Mouse (Mus musculus) neural tube, embryonic 11.5 days (tissue): ENCODE measurements around the gene Map3k11. TPM values are rescaled to one million over a fixed set of nuclear protein-coding genes. Genes with fewer than 3 reads are reported as not detected.

Experiments used
- ATAC-seq: fragments of 200-750 bp; cut with Nextera tagmentation; 2 replicates; pipeline ENCODE4 v1.8.0; 2017; ENCODE audit warnings: moderate number of reproducible peaks, mild to moderate bottlenecking, moderate TSS enrichment, moderate library complexity; ENCODE audit not compliant: insufficient read depth, low FRiP score, low TSS enrichment
- DNase-seq: peaks from one replicate; pipeline ENCODE4 v3.0.0-alpha.2; 2015; ENCODE audit warnings: low spot score
- H3K27ac ChIP-seq: fragments of 300-500 bp; sonication (generic); 2 replicates; pipeline ENCODE4 v1.5.1; 2014; ENCODE audit warnings: low read depth, mild to moderate bottlenecking, low read length
- H3K27me3 ChIP-seq: fragments of 300-500 bp; sonication (generic); 2 replicates; pipeline ENCODE4 v1.6.1; 2014; ENCODE audit warnings: mild to moderate bottlenecking, low read length, mixed read lengths; ENCODE audit not compliant: control insufficient read depth, insufficient read depth
- H3K36me3 ChIP-seq: fragments of 300-500 bp; sonication (generic); 2 replicates; pipeline ENCODE4 v1.6.1; 2014; ENCODE audit warnings: mild to moderate bottlenecking, low read length, moderate library complexity, mixed read lengths; ENCODE audit not compliant: control insufficient read depth, insufficient read depth
- H3K4me1 ChIP-seq: fragments of 300-500 bp; sonication (generic); 2 replicates; pipeline ENCODE4 v1.6.1; 2014; ENCODE audit warnings: low read length, mixed read lengths; ENCODE audit not compliant: control insufficient read depth, insufficient read depth
- H3K4me2 ChIP-seq: fragments of 300-500 bp; sonication (generic); 2 replicates; pipeline ENCODE4 v1.6.1; 2014; ENCODE audit warnings: low read depth, mild to moderate bottlenecking, moderate library complexity
- H3K4me3 ChIP-seq: fragments of 300-500 bp; sonication (generic); 2 replicates; pipeline ENCODE4 v1.5.1; 2014; ENCODE audit warnings: low read depth, low read length
- H3K9ac ChIP-seq: fragments of 300-500 bp; sonication (generic); 2 replicates; pipeline ENCODE4 v1.6.1; 2014; ENCODE audit warnings: mild to moderate bottlenecking, low read length
- H3K9me3 ChIP-seq: fragments of 300-500 bp; sonication (generic); 2 replicates; pipeline ENCODE4 v1.6.1; 2016; ENCODE audit warnings: low read length; ENCODE audit not compliant: control insufficient read depth
- WGBS: fragments of 180-500 bp; shearing (Covaris S2); extraction: QIAGEN DNeasy Blood & Tissue Kit; methylation state at CpG from one replicate; pipeline ENCODE4 v1.1.7; 2014; 5-methylcytosine and 5-hydroxymethylcytosine counted together
- polyA plus RNA-seq: library from polyadenylated mRNA; unstranded; fragments of >200 nt; fragmentation: Nextera tagmentation; extraction: Ambion mirVana; gene quantifications from 2 replicates; pipeline ENCODE4 v1.2.1, GENCODE M21; 2014

Map3k11 gene
- polyA plus RNA-seq, 1 experiment from 2014 or later, result 22.0 TPM

GRCm38 (mm10) chr19:5649298-5649741, 39.2 kb upstream of the Map3k11 start:
- ATAC-seq (no peak), DNase-seq (no peak)
- Histone ChIP-seq H3K36me3 (peaks cover 15% of the 10 kb centered on the region), H3K27ac (peak overlapping the region; percentile 67; the same call in 1 of the 2 replicates), H3K4me2 (peak overlapping the region; percentile 52), H3K4me3 (peak overlapping the region; percentile 19; the same call in 1 of the 2 replicates), H3K4me1 (peaks cover 13% of the 10 kb centered on the region), H3K27me3 (peaks cover 5% of the 10 kb centered on the region), H3K9me3 (no peaks in the 10 kb centered on the region), H3K9ac (peak overlapping the region; percentile 41; the same call in 1 of the 2 replicates)
- WGBS, result 69% methylated on average over 6 of the region's 6 CpGs

DNA sequence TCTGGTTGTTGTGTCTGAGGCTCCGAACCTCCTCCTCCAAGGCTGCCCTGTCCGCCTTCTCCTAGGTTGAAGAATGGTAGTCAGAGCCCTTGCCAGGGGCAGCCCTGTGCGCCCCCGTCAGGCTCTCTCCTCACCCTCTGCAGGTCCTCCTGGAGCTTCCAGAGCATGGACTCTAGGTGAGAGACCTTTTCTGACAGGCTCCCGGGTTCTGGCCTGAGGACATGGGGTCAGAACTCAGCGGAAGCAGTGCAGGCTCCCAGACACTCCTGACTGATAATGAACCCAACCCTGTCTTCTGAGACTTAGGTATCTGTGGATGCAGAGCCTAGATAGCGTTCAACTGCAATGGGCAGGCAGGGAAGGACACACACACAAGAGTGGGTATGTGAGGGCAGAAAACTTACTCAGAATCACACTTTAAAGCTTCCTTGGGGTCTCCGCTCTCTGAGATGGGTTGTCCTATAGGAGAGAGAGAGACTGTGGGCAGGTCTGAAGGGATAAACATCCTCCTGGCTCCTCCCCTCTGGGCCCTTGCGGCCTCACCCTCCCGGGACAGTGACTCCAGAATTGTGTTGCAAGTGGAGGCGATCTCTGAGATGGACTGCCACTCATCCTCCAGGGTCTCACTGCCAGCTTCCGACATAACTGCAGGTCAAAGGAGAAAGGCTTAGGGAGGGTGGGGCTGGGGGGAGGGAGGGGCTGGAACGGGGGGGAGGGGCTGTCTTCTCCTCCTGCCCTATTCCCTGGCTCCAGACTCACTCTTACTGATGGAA, 36.9 kb upstream of the Map3k11 start:
- DNase-seq (no peak), ATAC-seq (no peak)
- no peak overlapping the region for H3K4me2 ChIP-seq
- peaks cover 25% of the 10 kb centered on the region for H3K27me3 ChIP-seq
- H3K9me3 ChIP-seq, result no peaks in the 10 kb centered on the region
- H3K4me3 ChIP-seq, result no peak overlapping the region
- no peak overlapping the region for H3K9ac ChIP-seq
- 64% methylated on average over 13 of the region's 13 CpGs for WGBS
- H3K27ac ChIP-seq, result no peak overlapping the region
- peaks cover 21% of the 10 kb centered on the region for H3K4me1 ChIP-seq
- peaks cover 7% of the 10 kb centered on the region for H3K36me3 ChIP-seq

DNA sequence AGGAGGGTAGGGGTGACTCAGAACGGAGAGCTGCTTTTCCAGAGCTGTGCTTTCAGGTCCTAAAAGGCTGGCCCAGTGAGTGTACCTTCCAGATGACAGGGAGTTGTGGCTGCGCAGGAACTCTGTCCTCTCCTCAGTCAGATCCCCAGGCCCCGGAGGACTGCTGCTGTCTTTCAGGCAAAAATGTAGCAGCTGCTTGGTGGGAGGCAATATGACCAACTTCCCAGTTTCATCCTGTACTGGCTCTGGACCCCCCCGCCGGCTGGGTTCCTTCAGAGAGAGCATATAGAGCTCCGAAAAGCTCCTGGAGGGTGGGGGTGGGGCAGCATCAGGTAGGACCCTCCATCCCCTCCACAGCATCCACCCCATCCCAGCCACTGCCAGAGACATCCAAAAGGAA, 36.0 kb upstream of the Map3k11 start:
- WGBS, result 78% methylated on average over 6 of the region's 6 CpGs
- no peak for ATAC-seq
- no peaks in the 10 kb centered on the region for H3K9me3 ChIP-seq

DNA sequence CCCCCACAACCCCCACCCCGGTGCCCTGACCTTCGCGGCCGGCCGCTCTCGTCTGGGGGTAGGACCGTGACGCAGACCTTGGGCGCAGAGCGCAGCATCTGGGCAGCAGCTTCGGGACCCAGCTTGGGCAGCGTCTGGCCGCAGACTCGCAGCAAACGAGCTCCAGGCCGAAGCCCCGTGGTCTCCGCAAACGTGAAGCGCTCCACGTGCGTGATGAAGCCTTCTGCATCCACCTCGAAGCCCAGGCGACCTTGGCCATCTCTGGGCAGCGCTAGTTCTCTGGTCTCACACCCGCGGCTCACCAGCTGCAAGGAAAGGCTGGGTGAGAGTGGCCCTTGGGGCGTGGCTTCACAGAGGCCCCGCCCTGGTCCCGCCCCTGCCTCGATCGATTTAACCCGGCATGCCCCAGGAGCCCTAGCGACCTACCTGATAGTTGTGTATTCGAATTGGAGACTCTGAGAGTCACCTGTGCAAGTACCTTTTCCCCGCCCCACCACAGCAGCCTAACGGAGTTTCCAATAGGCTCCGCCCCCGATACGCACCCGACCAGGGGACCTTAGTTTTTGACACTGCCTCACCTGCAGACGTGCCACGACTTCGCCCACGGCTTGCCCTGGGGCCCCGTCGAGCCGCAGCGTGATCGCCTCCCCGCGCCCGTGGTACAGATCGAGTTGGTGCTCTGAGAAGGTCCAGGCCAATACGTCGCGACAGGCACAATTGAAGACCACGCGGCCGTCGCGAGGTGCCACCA, 34.4 kb upstream of the Map3k11 start:
- peaks cover 13% of the 10 kb centered on the region for H3K4me1 ChIP-seq
- ATAC-seq (peak; percentile 60; the same call in 1 of the 2 replicates), DNase-seq (peak; percentile 76)
- H3K9ac ChIP-seq, result peak overlapping the region; percentile 26
- H3K36me3 ChIP-seq, result no peaks in the 10 kb centered on the region
- no peak overlapping the region for H3K27ac ChIP-seq
- 2% methylated on average over 62 of the region's 62 CpGs for WGBS
- peaks cover 25% of the 10 kb centered on the region for H3K27me3 ChIP-seq
- no peaks in the 10 kb centered on the region for H3K9me3 ChIP-seq
- H3K4me2 ChIP-seq, result peak overlapping the region; percentile 82
- peak overlapping the region; percentile 43 for H3K4me3 ChIP-seq

More for the DNA sequence above, 36.0 kb upstream of the Map3k11 start:
- H3K27ac ChIP-seq, result no peak overlapping the region
- H3K4me1 ChIP-seq, result peaks cover 21% of the 10 kb centered on the region
- H3K36me3 ChIP-seq, result peaks cover under 1% of the 10 kb centered on the region; the same call in 1 of the 2 replicates
- H3K4me2 ChIP-seq, result no peak overlapping the region
- H3K4me3 ChIP-seq, result no peak overlapping the region
- peaks cover 25% of the 10 kb centered on the region for H3K27me3 ChIP-seq
- no peak overlapping the region; the same call in 1 of the 2 replicates for H3K9ac ChIP-seq
- DNase-seq, result no peak

- Histone ChIP-seq H3K27ac (no peak overlapping the region), H3K36me3 (no peaks in the 10 kb centered on the region), H3K27me3 (peaks cover 25% of the 10 kb centered on the region), H3K9me3 (no peaks in the 10 kb centered on the region), H3K4me3 (peak overlapping the region; percentile 43), H3K4me1 (peaks cover 12% of the 10 kb centered on the region), H3K9ac (peak overlapping the region; percentile 26), H3K4me2 (peak overlapping the region; percentile 82)
- 7% methylated on average over 43 of the region's 43 CpGs for WGBS
- no peak for ATAC-seq
- no peak for DNase-seq
Measured at GRCm38 (mm10) chr19:5654720-5655298, 33.7 kb upstream of the Map3k11 start.

DNA sequence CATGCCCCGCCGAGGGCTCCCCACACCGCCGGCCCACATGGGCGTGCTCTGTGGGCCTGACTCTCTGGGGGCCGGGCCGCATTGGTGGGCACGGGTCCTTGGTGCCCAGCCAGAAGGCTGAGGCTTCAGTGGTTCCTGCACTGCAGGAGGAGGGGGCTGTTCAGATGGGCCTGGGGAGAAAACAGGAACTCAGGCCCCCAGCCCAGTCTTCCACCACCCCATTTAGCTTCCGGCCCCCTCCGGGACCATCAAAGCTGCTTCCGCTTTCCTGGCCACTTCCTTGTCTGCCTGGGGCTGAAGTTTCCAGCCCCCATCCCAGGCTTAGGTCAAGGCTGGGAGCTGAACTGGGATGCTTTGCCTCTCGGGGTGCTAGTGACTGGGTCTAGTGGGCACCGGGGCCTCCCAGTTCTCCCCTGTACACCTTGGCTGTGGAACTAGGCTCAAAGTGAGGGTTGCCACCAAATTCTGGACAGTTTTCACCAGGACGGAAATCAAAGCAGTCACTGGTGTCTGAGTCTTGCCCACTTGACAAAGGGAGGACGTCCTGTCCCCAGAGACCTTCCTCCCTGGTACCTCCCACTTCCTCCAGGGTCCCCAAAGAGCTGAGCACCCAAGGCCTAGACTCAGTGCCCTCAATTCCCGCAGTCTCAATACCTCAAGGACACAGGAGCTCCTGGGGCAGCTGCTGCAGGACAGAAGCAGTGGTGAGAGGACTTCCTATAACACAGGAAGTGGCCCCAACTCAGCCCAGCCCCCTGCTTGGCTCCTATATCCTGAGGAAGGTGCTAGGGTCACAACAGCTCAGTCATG, 27.4 kb upstream of the Map3k11 start:
- peaks cover 15% of the 10 kb centered on the region for H3K4me1 ChIP-seq
- no peak for ATAC-seq
- peaks cover 1% of the 10 kb centered on the region; the same call in 1 of the 2 replicates for H3K27me3 ChIP-seq
- 91% methylated on average over 16 of the region's 16 CpGs for WGBS
- peak overlapping the region; percentile 20; the same call in 1 of the 2 replicates for H3K27ac ChIP-seq
- H3K36me3 ChIP-seq, result peaks cover 3% of the 10 kb centered on the region
- no peak overlapping the region for H3K4me3 ChIP-seq
- no peak for DNase-seq
- no peak overlapping the region; the same call in 1 of the 2 replicates for H3K4me2 ChIP-seq
- no peaks in the 10 kb centered on the region for H3K9me3 ChIP-seq
- H3K9ac ChIP-seq, result no peak overlapping the region

DNA sequence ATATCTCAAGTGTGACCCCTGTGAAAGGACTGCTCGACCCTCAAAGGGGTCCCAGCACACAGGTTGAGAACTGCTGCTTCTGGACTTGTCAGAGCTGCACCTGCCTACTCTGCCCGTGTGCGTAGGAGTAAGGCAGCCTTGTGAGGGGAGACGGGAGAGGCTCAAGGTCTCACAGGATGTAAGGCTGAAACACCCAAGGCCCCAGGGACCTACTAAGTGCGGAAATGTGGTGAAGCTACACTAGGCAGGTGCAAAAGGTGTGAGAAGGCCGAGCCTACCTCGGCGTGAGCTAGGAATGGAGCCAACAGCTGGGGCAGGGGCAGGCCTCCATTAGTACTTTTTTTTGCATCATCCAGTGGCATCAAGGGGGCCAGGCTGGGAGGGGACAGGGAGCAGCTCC, 26.2 kb upstream of the Map3k11 start:
- H3K4me3 ChIP-seq, result peak overlapping the region; percentile 42; the same call in 1 of the 2 replicates
- no peaks in the 10 kb centered on the region for H3K9me3 ChIP-seq
- H3K4me1 ChIP-seq, result peaks cover 15% of the 10 kb centered on the region
- ATAC-seq (no peak), DNase-seq (no peak)
- H3K36me3 ChIP-seq, result peaks cover 3% of the 10 kb centered on the region
- H3K27ac ChIP-seq, result no peak overlapping the region
- H3K4me2 ChIP-seq, result peak overlapping the region; percentile 60
- H3K27me3 ChIP-seq, result no peaks in the 10 kb centered on the region
- peak overlapping the region; percentile 6; the same call in 1 of the 2 replicates for H3K9ac ChIP-seq
- 83% methylated on average over 8 of the region's 8 CpGs for WGBS
